Mouse (Mus musculus) colon, adult 2 months (tissue): ENCODE results near the gene Krt6b. TPM values are rescaled to one million over a fixed set of nuclear protein-coding genes. Genes with fewer than 3 reads are reported as not detected.

Experiments used
- polyA plus RNA-seq: library from polyadenylated mRNA; depleted of rRNA; stranded (reverse); fragments of >200 nt; gene quantifications from 2 replicates; pipeline ENCODE4 v1.2.3, GENCODE M21; 2012; rRNA removed

Gene Krt6b
- not detected in 2 replicates for polyA plus RNA-seq

GRCm38 (mm10) chr15:101680187-101680586, at the start of gene Krt6b:
Krt6b (minus strand) TSS chr15:101680287.

GRCm38 (mm10) chr15:101712720-101713119, 32.6 kb upstream of the Krt6b start, which contains the start of gene Krt5:
Krt5 (minus strand) TSS chr15:101712898.

GRCm38 (mm10) chr15:101694207-101694606, 14.1 kb upstream of the Krt6b start, which contains the start of gene Krt6a:
Krt6a (minus strand) TSS chr15:101694307.

GRCm38 (mm10) chr15:101647280-101647679, 32.8 kb downstream of the Krt6b start, which contains the start of gene Gm5478:
Gm5478 (minus strand) TSS chr15:101647380.

GRCm38 (mm10) chr15:101627884-101628283, 52.2 kb downstream of the Krt6b start, which contains the start of gene Gm5414:
Gm5414 (minus strand) TSS chr15:101628188.

Other genes with a start within 250 kb of the Krt6b start
- 2.8 and 3.7 TPM in 2 replicates for gene Krt87, start 241.5 kb downstream of the Krt6b start, polyA plus RNA-seq
- not detected in 2 replicates for gene Krt88, start 232.5 kb downstream of the Krt6b start, polyA plus RNA-seq
- gene Krt81, start 216.5 kb downstream of the Krt6b start, polyA plus RNA-seq = not detected in 2 replicates
- not detected in 2 replicates for gene Krt86, start 206.8 kb downstream of the Krt6b start, polyA plus RNA-seq
- 0.63 and 0.72 TPM in 2 replicates for gene Krt83, start 188.8 kb downstream of the Krt6b start, polyA plus RNA-seq
- gene Gm49425, start 163.0 kb downstream of the Krt6b start, polyA plus RNA-seq = not detected in 2 replicates
- 1.0 and 1.2 TPM in 2 replicates for gene Krt84, start 147.5 kb downstream of the Krt6b start, polyA plus RNA-seq
- not detected in 2 replicates for gene Krt82, start 129.6 kb downstream of the Krt6b start, polyA plus RNA-seq
- gene Krt90, start 117.3 kb downstream of the Krt6b start, polyA plus RNA-seq = 0.03 TPM in 1 of 2 replicates, not detected in the other
- gene Krt75, start 106.4 kb downstream of the Krt6b start, polyA plus RNA-seq = not detected in 2 replicates
- not detected in 2 replicates for gene Gm5414, start 52.1 kb downstream of the Krt6b start, polyA plus RNA-seq
- gene Gm5478, start 32.9 kb downstream of the Krt6b start, polyA plus RNA-seq = not detected in 2 replicates
- gene Krt6a, start 14.0 kb upstream of the Krt6b start, polyA plus RNA-seq = 0.06 TPM in 1 of 2 replicates, not detected in the other
- gene Krt5, start 32.6 kb upstream of the Krt6b start, polyA plus RNA-seq = 0.08 and 0.44 TPM in 2 replicates
- not detected in 2 replicates for gene Krt71, start 62.8 kb upstream of the Krt6b start, polyA plus RNA-seq
- gene Krt72, start 106.2 kb upstream of the Krt6b start, polyA plus RNA-seq = not detected in 2 replicates
- gene Krt73, start 122.1 kb upstream of the Krt6b start, polyA plus RNA-seq = not detected in 2 replicates
- gene Krt2, start 137.9 kb upstream of the Krt6b start, polyA plus RNA-seq = 0.03 TPM in 1 of 2 replicates, not detected in the other
- 0.24 TPM in 1 of 2 replicates, not detected in the other for gene Krt1, start 170.5 kb upstream of the Krt6b start, polyA plus RNA-seq
- gene Krt77, start 189.4 kb upstream of the Krt6b start, polyA plus RNA-seq = not detected in 2 replicates
- not detected in 2 replicates for gene Krt76, start 212.6 kb upstream of the Krt6b start, polyA plus RNA-seq
- not detected in 2 replicates for gene Krt4, start 244.4 kb upstream of the Krt6b start, polyA plus RNA-seq